Mouse (Mus musculus): ENCODE measurements around the gene Racgap1.

Gene Racgap1

GRCm38 (mm10) chr15:99592177-99592576, 59.3 kb downstream of the Racgap1 start:
- TF ChIP-seq GATA4 (IDR thresholded peaks at IDR 0.05; ENCODE audit: insufficient replicate concordance, low read length) = no peak

GRCm38 (mm10) chr15:99590429-99591084, 60.9 kb downstream of the Racgap1 start, which contains the start of gene Aqp5:
Gene Aqp5 (plus strand): TSS chr15:99590782.
- no peak for TF ChIP-seq GATA4 (IDR thresholded peaks at IDR 0.05; ENCODE audit: insufficient replicate concordance, low read length)

DNA sequence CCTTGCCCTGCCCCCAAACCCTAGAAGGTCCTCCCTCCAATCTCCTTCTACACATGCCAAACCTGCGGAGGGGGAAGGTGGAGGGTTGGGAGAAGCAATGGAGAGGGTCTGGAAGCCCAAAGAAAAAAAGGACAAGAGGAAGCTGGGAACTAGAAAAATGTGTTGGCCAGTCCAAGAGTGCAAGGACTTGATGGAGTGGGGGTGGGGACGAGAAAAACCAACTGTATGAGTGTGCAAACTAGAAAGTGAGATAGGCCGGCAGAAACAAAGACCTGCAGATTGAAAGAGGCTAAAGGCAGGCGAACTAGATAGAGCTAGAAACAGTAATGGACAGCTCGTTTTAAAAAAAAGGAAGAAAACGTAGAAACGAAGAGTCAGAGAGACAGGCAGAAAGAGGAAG, 61.8 kb downstream of the Racgap1 start:
- TF ChIP-seq GATA4 (IDR thresholded peaks at IDR 0.05; ENCODE audit: insufficient replicate concordance, low read length) = no peak

GRCm38 (mm10) chr15:99589237-99589636, 62.2 kb downstream of the Racgap1 start:
- no peak for TF ChIP-seq GATA4 (IDR thresholded peaks at IDR 0.05; ENCODE audit: insufficient replicate concordance, low read length)

DNA sequence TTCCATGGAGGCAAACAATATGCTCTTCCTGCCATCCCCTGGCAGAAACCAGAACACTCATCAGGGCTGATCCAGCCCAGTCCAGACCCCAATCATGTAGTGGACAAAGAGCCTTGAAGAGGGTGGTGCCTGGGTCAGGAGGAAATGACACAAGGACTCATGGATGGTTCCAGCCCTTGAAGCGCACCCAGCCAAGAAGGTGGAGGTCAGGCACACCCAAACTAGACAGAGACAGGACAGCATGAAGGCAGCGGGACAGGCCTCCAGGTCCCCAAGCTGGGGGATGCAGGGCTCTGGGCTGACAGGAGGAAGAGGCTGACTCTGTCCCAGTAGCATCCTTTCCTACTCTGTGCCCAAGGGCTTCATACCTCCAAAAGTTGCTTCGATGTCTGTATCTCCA, 64.9 kb downstream of the Racgap1 start:
- no peak for TF ChIP-seq GATA4 (IDR thresholded peaks at IDR 0.05; ENCODE audit: insufficient replicate concordance, low read length)

DNA sequence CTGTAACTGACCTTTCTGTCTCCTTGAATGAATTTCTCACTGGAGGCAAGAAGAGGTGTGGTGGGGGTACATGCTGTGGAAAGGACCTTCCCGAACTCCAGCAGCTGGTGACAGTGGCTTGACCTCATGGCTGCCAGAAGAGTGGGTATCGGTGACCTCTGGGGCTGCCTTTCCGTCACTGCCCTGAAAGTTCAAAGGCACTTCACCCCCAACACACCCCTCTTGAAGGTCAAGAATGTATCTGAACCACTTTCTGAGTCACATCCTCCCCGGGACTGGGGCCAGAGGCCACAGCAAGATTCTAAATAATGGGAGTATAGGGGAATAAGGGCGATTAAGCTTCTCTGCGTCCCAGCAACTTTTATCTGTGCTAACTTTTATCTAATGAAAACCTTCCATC, 65.7 kb downstream of the Racgap1 start:
- no peak for TF ChIP-seq GATA4 (IDR thresholded peaks at IDR 0.05; ENCODE audit: insufficient replicate concordance, low read length)

DNA sequence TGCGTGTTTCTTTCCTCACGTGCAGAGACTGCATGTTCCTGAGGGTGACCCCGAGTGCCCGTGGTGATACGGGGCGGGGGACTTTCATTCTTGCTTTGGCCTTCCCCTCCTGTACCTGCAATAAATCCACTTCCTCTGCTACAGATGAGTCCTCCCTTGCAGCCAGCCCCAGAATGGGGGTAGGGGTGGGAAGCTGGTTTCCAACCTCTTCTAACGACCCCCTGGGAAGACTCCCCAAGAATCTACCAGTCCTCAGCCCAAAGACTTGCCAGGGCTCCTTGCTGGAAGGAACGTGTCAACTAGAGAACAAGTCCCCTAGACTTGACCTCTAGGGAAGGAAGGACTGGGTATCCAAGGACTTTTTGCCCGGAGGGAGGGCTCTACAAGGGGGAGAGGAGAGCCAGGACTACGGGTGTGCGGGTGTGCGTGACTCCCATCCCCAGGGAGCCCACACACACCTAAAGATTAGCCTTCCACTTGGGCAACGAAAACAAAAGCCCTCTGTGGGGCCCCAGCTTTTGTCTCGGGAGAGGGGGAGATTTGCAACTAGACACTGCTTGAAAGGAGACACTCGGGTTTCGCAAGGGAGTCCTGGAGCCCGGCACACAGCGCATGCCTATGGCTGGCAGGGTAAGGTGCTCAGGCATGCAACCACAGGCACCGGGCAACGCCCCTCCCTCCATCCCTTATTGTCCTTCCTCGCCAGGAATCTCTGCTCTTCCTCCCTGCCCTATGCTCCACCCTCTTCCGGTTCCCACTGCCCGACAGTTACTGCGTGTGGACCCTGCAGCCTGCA, 66.9 kb downstream of the Racgap1 start:
- TF ChIP-seq GATA4 (IDR thresholded peaks at IDR 0.05; ENCODE audit: insufficient replicate concordance, low read length) = no peak; the same call in 1 of the 2 replicates

GRCm38 (mm10) chr15:99583463-99584344, 67.8 kb downstream of the Racgap1 start:
- no peak for TF ChIP-seq GATA4 (IDR thresholded peaks at IDR 0.05; ENCODE audit: insufficient replicate concordance, low read length)

- TF ChIP-seq GATA4 (IDR thresholded peaks at IDR 0.05; ENCODE audit: insufficient replicate concordance, low read length) = no peak
These were observed 72.5 kb downstream of the Racgap1 start, which contains the start of gene Aqp2 for GRCm38 (mm10) chr15:99578802-99579485. Gene Aqp2 (plus strand): TSS chr15:99579055.
